Mouse (Mus musculus) heart, embryonic 16.5 days (tissue): ENCODE measurements around the gene Bhlhe40. TPM values are rescaled to one million over a fixed set of nuclear protein-coding genes. Genes with fewer than 3 reads are reported as not detected.

ENCODE experiments used
- ATAC-seq: fragments of 200-750 bp; cut with Nextera tagmentation; replicated peaks from 2 replicates; pipeline ENCODE4 v1.8.0; 2017; ENCODE audit warnings: moderate number of reproducible peaks; ENCODE audit not compliant: insufficient read depth, low FRiP score; ENCODE audit errors: extremely low read depth
- H3K27ac ChIP-seq: fragments of 300-500 bp; sonication (generic); 2 replicates; pipeline ENCODE4 v1.5.1; 2014; ENCODE audit warnings: mild to moderate bottlenecking, low read length, control low read depth, moderate library complexity
- H3K27me3 ChIP-seq: fragments of 300-500 bp; sonication (generic); 2 replicates; pipeline ENCODE4 v1.6.1; 2014; ENCODE audit warnings: low read length, mixed read lengths; ENCODE audit not compliant: control insufficient read depth, insufficient read depth
- H3K36me3 ChIP-seq: fragments of 300-500 bp; sonication (generic); 2 replicates; pipeline ENCODE4 v1.6.1; 2014; ENCODE audit not compliant: control insufficient read depth, insufficient read depth
- H3K4me1 ChIP-seq: fragments of 300-500 bp; sonication (generic); 2 replicates; pipeline ENCODE4 v1.6.1; 2014; ENCODE audit warnings: low read length, mixed read lengths; ENCODE audit not compliant: control insufficient read depth, insufficient read depth
- H3K4me2 ChIP-seq: fragments of 300-500 bp; sonication (generic); 2 replicates; pipeline ENCODE4 v1.6.1; 2014; ENCODE audit warnings: low read depth, mild to moderate bottlenecking, control low read depth, low read length
- H3K4me3 ChIP-seq: fragments of 300-500 bp; sonication (generic); 2 replicates; pipeline ENCODE4 v1.5.1; 2014; ENCODE audit warnings: mild to moderate bottlenecking, control low read depth, low read length
- H3K9ac ChIP-seq: fragments of 300-500 bp; sonication (generic); 2 replicates; pipeline ENCODE4 v1.6.1; 2014; ENCODE audit warnings: low read length, control low read depth
- H3K9me3 ChIP-seq: fragments of 300-500 bp; sonication (generic); replicated peaks from 2 replicates; pipeline ENCODE4 v1.6.1; 2016; ENCODE audit warnings: low read length; ENCODE audit not compliant: control insufficient read depth
- WGBS: fragments of 180-500 bp; shearing (Covaris S2); extraction: QIAGEN DNeasy Blood & Tissue Kit; methylation state at CpG from one replicate; pipeline ENCODE4 v1.1.7; 2014; 5-methylcytosine and 5-hydroxymethylcytosine counted together
- polyA plus RNA-seq: library from polyadenylated mRNA; unstranded; fragments of >200 nt; fragmentation: Nextera tagmentation; extraction: Ambion mirVana; gene quantifications from 2 replicates; pipeline ENCODE4 v1.2.1, GENCODE M21; 2015

Gene Bhlhe40
- polyA plus RNA-seq, 1 experiment from 2014 or later, result 28.5 TPM

DNA sequence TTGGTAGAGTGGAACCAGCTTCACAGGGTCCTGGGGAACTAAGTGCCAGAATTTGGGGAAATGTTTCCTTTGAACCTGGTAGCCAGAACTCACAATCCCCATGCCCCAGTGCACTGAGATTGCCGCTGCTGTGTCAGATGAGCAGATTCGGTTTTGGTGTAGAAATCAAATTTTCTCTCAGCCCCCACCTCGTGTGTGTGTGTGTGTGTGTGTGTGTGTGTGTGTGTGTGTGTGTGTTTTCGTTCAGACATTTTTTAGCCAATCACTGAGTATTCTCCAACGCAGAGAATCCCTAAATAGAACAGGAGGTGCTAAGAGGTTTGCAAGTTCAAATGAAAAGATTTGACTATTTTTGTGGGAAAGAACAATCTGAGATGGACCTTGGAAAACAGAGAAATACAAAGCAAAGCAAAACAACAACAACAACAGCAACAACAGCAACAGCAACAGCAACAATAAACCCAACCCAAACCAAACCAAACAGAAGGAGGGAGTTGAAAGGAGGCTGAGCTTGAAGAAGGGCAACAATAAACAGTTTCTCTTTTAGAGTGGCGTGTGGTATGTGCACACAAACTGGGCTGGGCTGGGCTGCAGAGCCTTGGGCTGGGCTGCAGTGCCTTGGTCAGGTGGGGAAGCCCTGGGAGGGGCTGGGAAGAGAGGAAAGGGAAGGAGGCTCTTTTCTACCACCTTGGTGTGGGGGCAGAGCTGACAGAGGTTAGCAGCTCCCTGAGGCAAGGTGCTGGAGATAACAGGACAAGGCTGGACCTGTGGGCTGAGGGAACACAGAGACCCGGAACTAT lies 52.9 kb downstream of the Bhlhe40 start:
- Histone ChIP-seq H3K4me1 (peaks cover 5% of the 10 kb centered on the region), H3K9ac (no peak overlapping the region), H3K27me3 (no peaks in the 10 kb centered on the region), H3K9me3 (no peaks in the 10 kb centered on the region), H3K27ac (no peak overlapping the region), H3K36me3 (no peaks in the 10 kb centered on the region), H3K4me2 (no peak overlapping the region), H3K4me3 (no peak overlapping the region)
- ATAC-seq, result no peak
- WGBS, result 56% methylated on average over 7 of the region's 7 CpGs

Other genes with a start within 250 kb of the Bhlhe40 start
- gene Arl8b, start 122.5 kb downstream of the Bhlhe40 start, polyA plus RNA-seq, result 65.3 and 72.5 TPM in 2 replicates
- gene Edem1, start 168.0 kb downstream of the Bhlhe40 start, polyA plus RNA-seq, result 15.8 and 24.9 TPM in 2 replicates